Mouse (Mus musculus) cerebellum, adult 2 months (tissue): Measurements from ENCODE around the gene Atxn7l3. TPM values are rescaled to one million over a fixed set of nuclear protein-coding genes. Genes with fewer than 3 reads are reported as not detected.
A peak's percentile ranks its signal among the peaks of the same experiment; 100 is the strongest.

Experiments
- DNase-seq, 2 experiments: peaks; one replicate each; pipeline ENCODE4 v3.0.0; 2021
- H3K27ac ChIP-seq: fragments of 200-500 bp; 2 replicates; pipeline ENCODE4 v1.5.1; 2012; ENCODE audit warnings: low read length, control low read depth, inconsistent platforms; ENCODE audit not compliant: insufficient read depth
- H3K27me3 ChIP-seq: fragments of 200-500 bp; 2 replicates; pipeline ENCODE4 v1.6.1; 2012; ENCODE audit warnings: inconsistent platforms, mild to moderate bottlenecking, low read length, moderate library complexity; ENCODE audit not compliant: control insufficient read depth, insufficient read depth
- H3K4me1 ChIP-seq: fragments of 200-500 bp; 2 replicates; pipeline ENCODE4 v1.6.1; 2011; ENCODE audit warnings: low read length; ENCODE audit not compliant: control insufficient read depth, insufficient read depth
- H3K4me3 ChIP-seq: fragments of 200-500 bp; replicated peaks from 2 replicates; pipeline ENCODE3; 2011; ENCODE audit warnings: mild to moderate bottlenecking, low read depth, low read length, control low read depth; ENCODE audit not compliant: insufficient read depth
- CTCF ChIP-seq: fragments of 200-500 bp; IDR thresholded peaks from 2 replicates; pipeline ENCODE4 v1.5.1; 2011; ENCODE audit warnings: low read depth, mild to moderate bottlenecking, control low read depth, low read length, moderate library complexity, borderline replicate concordance; ENCODE audit not compliant: insufficient read depth
- POLR2A ChIP-seq: fragments of 200-500 bp; IDR thresholded peaks from 2 replicates; pipeline ENCODE4 v1.6.1; 2011; ENCODE audit warnings: low read length, control low read depth, borderline replicate concordance; ENCODE audit not compliant: insufficient read depth
- WGBS: fragments of 180-500 bp; shearing (Covaris S2); methylation state at CpG from one replicate; pipeline ENCODE4 v1.1.7; 2018; 5-methylcytosine and 5-hydroxymethylcytosine counted together
- polyA plus RNA-seq: library from polyadenylated mRNA; depleted of rRNA; stranded (reverse); fragments of >200 nt; gene quantifications from 2 replicates; pipeline ENCODE4 v1.2.3, GENCODE M21; 2012

Gene Atxn7l3
- polyA plus RNA-seq, 1 experiment, result 101 TPM

GRCm38 (mm10) chr11:102337921-102338320 is 41.5 kb upstream of the Atxn7l3 start:
- DNase-seq, result no peak
- H3K4me3 ChIP-seq, result no peak overlapping the region
- H3K27ac ChIP-seq, result peak overlapping the region; percentile 67; the same call in 1 of the 2 replicates
- H3K27me3 ChIP-seq, result no peaks in the 10 kb centered on the region
- 52% methylated on average over 1 of the region's 1 CpGs for WGBS
- no peak for TF ChIP-seq POLR2A
- no peak for TF ChIP-seq CTCF
- peaks cover 11% of the 10 kb centered on the region for H3K4me1 ChIP-seq

GRCm38 (mm10) chr11:102336191-102336590 is 39.8 kb upstream of the Atxn7l3 start:
- no peak overlapping the region for H3K27ac ChIP-seq
- H3K4me3 ChIP-seq, result no peak overlapping the region
- TF ChIP-seq POLR2A (no peak), CTCF (no peak)
- H3K27me3 ChIP-seq, result no peaks in the 10 kb centered on the region
- peaks cover 11% of the 10 kb centered on the region for H3K4me1 ChIP-seq
- 45% methylated on average over 1 of the region's 1 CpGs for WGBS
- no peak for DNase-seq

GRCm38 (mm10) chr11:102334973-102335700 is 38.7 kb upstream of the Atxn7l3 start:
- TF ChIP-seq POLR2A (no peak), CTCF (no peak)
- 38% methylated on average over 9 of the region's 9 CpGs for WGBS
- Histone ChIP-seq H3K27me3 (no peaks in the 10 kb centered on the region), H3K4me3 (no peak overlapping the region), H3K4me1 (peaks cover 11% of the 10 kb centered on the region), H3K27ac (no peak overlapping the region)
- peak in 1 of 2 experiments; percentile 42 for DNase-seq

- WGBS, result 67% methylated on average over 4 of the region's 4 CpGs
- Histone ChIP-seq H3K27ac (no peak overlapping the region), H3K4me1 (peaks cover 7% of the 10 kb centered on the region), H3K4me3 (no peak overlapping the region), H3K27me3 (no peaks in the 10 kb centered on the region)
- no peak for DNase-seq
- no peak for TF ChIP-seq POLR2A
- TF ChIP-seq CTCF, result no peak
Measured at GRCm38 (mm10) chr11:102334010-102334409, 37.6 kb upstream of the Atxn7l3 start.

- H3K27ac ChIP-seq, result no peak overlapping the region
- no peaks in the 10 kb centered on the region for H3K27me3 ChIP-seq
- peaks cover 4% of the 10 kb centered on the region for H3K4me1 ChIP-seq
- no peak overlapping the region for H3K4me3 ChIP-seq
- no peak for DNase-seq
- no peak for TF ChIP-seq POLR2A
- TF ChIP-seq CTCF, result no peak
Measured at GRCm38 (mm10) chr11:102333061-102333460, 36.6 kb upstream of the Atxn7l3 start.

- Histone ChIP-seq H3K4me3 (no peak overlapping the region), H3K27ac (no peak overlapping the region), H3K27me3 (no peaks in the 10 kb centered on the region), H3K4me1 (peaks cover 4% of the 10 kb centered on the region)
- WGBS, result 58% methylated on average over 4 of the region's 4 CpGs
- TF ChIP-seq CTCF, result no peak
- TF ChIP-seq POLR2A, result no peak
- DNase-seq, result no peak
Measured at GRCm38 (mm10) chr11:102331806-102332205, 35.4 kb upstream of the Atxn7l3 start.

- TF ChIP-seq POLR2A (no peak), CTCF (no peak)
- WGBS, result 74% methylated on average over 3 of the region's 3 CpGs
- no peak for DNase-seq
Measured at GRCm38 (mm10) chr11:102330039-102330438, 33.6 kb upstream of the Atxn7l3 start.

GRCm38 (mm10) chr11:102329518-102329917 is 33.1 kb upstream of the Atxn7l3 start:
- Histone ChIP-seq H3K27ac (no peak overlapping the region), H3K27me3 (no peaks in the 10 kb centered on the region), H3K4me3 (no peak overlapping the region), H3K4me1 (no peaks in the 10 kb centered on the region)
- no peak for DNase-seq
- TF ChIP-seq CTCF (no peak), POLR2A (no peak)

More at GRCm38 (mm10) chr11:102330039-102330438, 33.6 kb upstream of the Atxn7l3 start:
- Histone ChIP-seq H3K27ac (no peak overlapping the region), H3K27me3 (no peaks in the 10 kb centered on the region), H3K4me1 (no peaks in the 10 kb centered on the region; the same call in 1 of the 2 replicates), H3K4me3 (no peak overlapping the region)

GRCm38 (mm10) chr11:102327839-102328238 is 31.4 kb upstream of the Atxn7l3 start:
- H3K27ac ChIP-seq, result no peak overlapping the region
- DNase-seq, result no peak
- 85% methylated on average over 7 of the region's 7 CpGs for WGBS
- TF ChIP-seq POLR2A (no peak), CTCF (no peak)
- no peaks in the 10 kb centered on the region for H3K27me3 ChIP-seq
- no peak overlapping the region for H3K4me3 ChIP-seq
- H3K4me1 ChIP-seq, result no peaks in the 10 kb centered on the region
